Mouse (Mus musculus) small intestine, adult 2 months (tissue): ENCODE measurements at regions not wholly inside any gene's neighbourhood (a gene's known extent, or its start where the extent isn't known, plus 50 kb on each side); places are given as distances from the start of the nearest gene placed in this dataset.

Source experiments
- H3K27ac ChIP-seq: fragments of 200-500 bp; 2 replicates; pipeline ENCODE4 v1.5.1; 2012; ENCODE audit warnings: low read depth, low read length, control low read depth, inconsistent platforms; ENCODE audit not compliant: insufficient read depth
- H3K27me3 ChIP-seq: fragments of 200-500 bp; 2 replicates; pipeline ENCODE4 v1.6.1; 2012; ENCODE audit warnings: mild to moderate bottlenecking, moderate library complexity, low read length, inconsistent platforms; ENCODE audit not compliant: control insufficient read depth, insufficient read depth
- H3K36me3 ChIP-seq: fragments of 200-500 bp; 2 replicates; pipeline ENCODE4 v1.6.1; 2012; ENCODE audit warnings: mild to moderate bottlenecking, low read length, control low read depth, inconsistent platforms; ENCODE audit not compliant: control insufficient read depth, insufficient read depth
- H3K4me1 ChIP-seq: fragments of 200-500 bp; 2 replicates; pipeline ENCODE4 v1.6.1; 2012; ENCODE audit warnings: low read length, inconsistent platforms, mixed read lengths; ENCODE audit not compliant: control insufficient read depth, insufficient read depth, insufficient read length
- H3K4me3 ChIP-seq: fragments of 200-500 bp; 2 replicates; pipeline ENCODE4 v1.5.1; 2012; ENCODE audit warnings: low read depth, mild to moderate bottlenecking, control low read depth, inconsistent platforms, low read length, moderate library complexity
- CTCF ChIP-seq: fragments of 200-500 bp; IDR thresholded peaks from 2 replicates; pipeline ENCODE4 v1.5.1; 2012; ENCODE audit warnings: low read depth, mild to moderate bottlenecking, control low read depth, inconsistent platforms, low read length, moderate library complexity, mixed read lengths; ENCODE audit not compliant: insufficient replicate concordance, insufficient read length; ENCODE audit errors: extremely low read depth
- POLR2A ChIP-seq: fragments of 200-500 bp; IDR thresholded peaks from 2 replicates; pipeline ENCODE4 v1.6.1; 2012; ENCODE audit warnings: low read depth, mild to moderate bottlenecking, control low read depth, inconsistent platforms, low read length, moderate library complexity
- WGBS: fragments of 180-500 bp; shearing (Covaris S2); methylation state at CpG from one replicate; pipeline ENCODE4 v1.1.7; 2018; 5-methylcytosine and 5-hydroxymethylcytosine counted together

GRCm38 (mm10) chr14:120721593-120722461 lies 189.2 kb upstream of the Ipo5 start:
- no peak for TF ChIP-seq POLR2A
- no peak for TF ChIP-seq CTCF
- WGBS = 69% methylated on average over 6 of the region's 6 CpGs
- H3K4me3 ChIP-seq = no peak overlapping the region
- no peaks in the 10 kb centered on the region for H3K36me3 ChIP-seq
- H3K27me3 ChIP-seq = no peaks in the 10 kb centered on the region
- no peaks in the 10 kb centered on the region for H3K4me1 ChIP-seq
- no peak overlapping the region for H3K27ac ChIP-seq

GRCm38 (mm10) chr14:120722546-120723112 lies 188.4 kb upstream of the Ipo5 start:
- no peak for TF ChIP-seq CTCF
- TF ChIP-seq POLR2A = no peak
- H3K27ac ChIP-seq = no peak overlapping the region
- H3K27me3 ChIP-seq = no peaks in the 10 kb centered on the region
- WGBS = 61% methylated on average over 6 of the region's 6 CpGs
- H3K4me1 ChIP-seq = no peaks in the 10 kb centered on the region
- no peak overlapping the region for H3K4me3 ChIP-seq
- no peaks in the 10 kb centered on the region for H3K36me3 ChIP-seq

DNA sequence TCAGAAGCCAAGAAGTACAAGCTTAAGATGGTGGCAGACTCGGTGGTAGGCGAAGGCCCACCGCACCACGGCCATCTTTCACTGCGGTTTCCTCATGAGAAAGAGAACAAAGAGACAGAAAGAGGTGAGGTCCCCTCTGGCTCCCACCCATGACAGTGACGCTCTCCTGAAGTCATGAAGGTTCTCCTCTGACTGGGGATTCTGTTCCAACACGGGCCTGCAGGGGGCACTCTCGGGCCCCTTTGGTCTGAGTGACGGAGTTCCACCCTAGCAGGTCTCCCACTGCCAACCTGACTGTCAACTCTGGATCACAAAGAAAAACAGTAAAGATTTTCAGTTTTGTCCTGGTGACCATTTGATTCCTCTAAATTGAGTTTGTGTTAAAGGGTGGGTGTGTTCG lies 182.9 kb upstream of the Ipo5 start:
- TF ChIP-seq CTCF = no peak
- TF ChIP-seq POLR2A = no peak
- Histone ChIP-seq H3K27ac (no peak overlapping the region), H3K36me3 (no peaks in the 10 kb centered on the region), H3K27me3 (no peaks in the 10 kb centered on the region), H3K4me1 (no peaks in the 10 kb centered on the region), H3K4me3 (no peak overlapping the region)
- 84% methylated on average over 10 of the region's 10 CpGs for WGBS

GRCm38 (mm10) chr14:120730226-120730625 lies 180.8 kb upstream of the Ipo5 start:
- WGBS = 13% methylated on average over 3 of the region's 3 CpGs
- TF ChIP-seq POLR2A (no peak), CTCF (no peak)
- Histone ChIP-seq H3K4me1 (no peaks in the 10 kb centered on the region), H3K27ac (no peak overlapping the region), H3K27me3 (no peaks in the 10 kb centered on the region), H3K36me3 (no peaks in the 10 kb centered on the region), H3K4me3 (no peak overlapping the region)

GRCm38 (mm10) chr14:120731679-120732281 lies 179.2 kb upstream of the Ipo5 start:
- no peaks in the 10 kb centered on the region for H3K36me3 ChIP-seq
- TF ChIP-seq POLR2A (no peak), CTCF (no peak)
- H3K4me1 ChIP-seq = no peaks in the 10 kb centered on the region
- H3K27ac ChIP-seq = no peak overlapping the region
- WGBS = 39% methylated on average over 7 of the region's 7 CpGs
- no peak overlapping the region for H3K4me3 ChIP-seq
- H3K27me3 ChIP-seq = no peaks in the 10 kb centered on the region

- Histone ChIP-seq H3K4me1 (no peaks in the 10 kb centered on the region), H3K27me3 (no peaks in the 10 kb centered on the region), H3K27ac (no peak overlapping the region), H3K4me3 (no peak overlapping the region), H3K36me3 (no peaks in the 10 kb centered on the region)
- TF ChIP-seq POLR2A (no peak), CTCF (no peak)
- 74% methylated on average over 15 of the region's 15 CpGs for WGBS
Measured at GRCm38 (mm10) chr14:120732400-120733138, 178.5 kb upstream of the Ipo5 start.
